ENCODE assay signal across 26 mouse cellular contexts in genomic region chr17:28010925-28011324, GRCm38 (mm10).
DNase-seq lines count a peak whose midpoint lies in the region; ATAC-seq and TF ChIP-seq lines count a peak whose summit lies in the region.
"Had no signal": no experiment of that assay in that cellular context is flagged by ENCODE, and none has a peak within 500 bp of the region (broad histone marks: within the 10 kb centered on the region; RNA-seq: fewer than 3 reads in every experiment).

No protein-coding gene starts in this region.

- no peak overlapping the region for H3K4me3 ChIP-seq in heart, adult 2 months
- H3K4me3 ChIP-seq in limb, embryonic 13.5 days, result no peak overlapping the region
- H3K4me3 ChIP-seq in limb, embryonic 10.5 days, result no peak overlapping the region
- H3K4me3 ChIP-seq in liver, embryonic 12.5 days, result no peak overlapping the region
- no peak overlapping the region for H3K4me3 ChIP-seq in intestine, embryonic 16.5 days (ENCODE audit: low read length)
- H3K4me3 ChIP-seq: embryonic facial prominence, embryonic 12.5 days; erythroblast, embryonic 14.5 days; forebrain, embryonic 13.5 days; layer of hippocampus, adult 2 months; limb, embryonic 15.5 days had no signal

- no peaks in the 10 kb centered on the region for H3K9me3 ChIP-seq in limb, embryonic 13.5 days
- no peaks in the 10 kb centered on the region for H3K9me3 ChIP-seq in limb, embryonic 10.5 days (replicated peaks)
- no peaks in the 10 kb centered on the region for H3K9me3 ChIP-seq in liver, embryonic 12.5 days (replicated peaks)
- H3K9me3 ChIP-seq in intestine, embryonic 16.5 days (ENCODE audit: control insufficient read depth, low read length), result no peaks in the 10 kb centered on the region
- H3K9me3 ChIP-seq: embryonic facial prominence, embryonic 12.5 days; forebrain, embryonic 13.5 days; limb, embryonic 15.5 days had no signal

- peak; percentile 39 to 52 for DNase-seq in heart, adult 2 months
- DNase-seq in heart, adult 18-20 months, result no peak
- no peak for DNase-seq in limb, embryonic 10.5 days (ENCODE audit: low spot score)
- peak; percentile 54 for DNase-seq in 416B (ENCODE audit: low read depth)
- DNase-seq in ovary, postnatal 36 days (ENCODE audit: low spot score), result no peak
- DNase-seq: adrenal gland, postnatal 14 days; cerebellum, adult 11 months; cerebellum, postnatal 10 days; gastrocnemius, postnatal 14 days; kidney, adult 11 months; kidney, postnatal 10 days; layer of hippocampus, postnatal 36 days; lung, adult 2 months; right cerebral cortex, postnatal 4 days; thymus, postnatal 36 days had no signal

- intact Hi-C loops in heart, adult 2 months (cut with DNase I), result no loop called here

- peak overlapping the region; percentile 61 for H3K9ac ChIP-seq in heart, adult 2 months (ENCODE audit: low read depth, low read length)
- H3K9ac ChIP-seq in limb, embryonic 13.5 days, result no peak overlapping the region
- H3K9ac ChIP-seq in liver, embryonic 12.5 days, result no peak overlapping the region
- no peak overlapping the region for H3K9ac ChIP-seq in intestine, embryonic 16.5 days (ENCODE audit: low read depth, low read length)
- H3K9ac ChIP-seq: embryonic facial prominence, embryonic 12.5 days; forebrain, embryonic 13.5 days; limb, embryonic 15.5 days had no signal

- peaks cover 9% of the 10 kb centered on the region; the same call in 1 of the 2 replicates for H3K79me2 ChIP-seq in heart, adult 2 months (replicated peaks; ENCODE audit: control insufficient read depth, insufficient read depth, low read length)

- no peak for ATAC-seq in limb, embryonic 13.5 days (ENCODE audit: low FRiP score, low read depth)
- no peak for ATAC-seq in liver, embryonic 12.5 days
- no peak for ATAC-seq in intestine, embryonic 16.5 days
- ATAC-seq: forebrain, embryonic 13.5 days; hindbrain, postnatal 0 days; midbrain, embryonic 16.5 days had no signal

- TF ChIP-seq POLR2A in heart, adult 2 months (IDR thresholded peaks at IDR 0.05; ENCODE audit: insufficient read depth, low read depth, low read length), result no peak; the same call in 1 of the 2 replicates

- peak overlapping the region; percentile 98 for H3K27ac ChIP-seq in heart, adult 2 months
- 0 out of 2 replicates have a peak overlapping the region, but pooled peaks have one; percentile 6 for H3K27ac ChIP-seq in limb, embryonic 13.5 days
- no peak overlapping the region for H3K27ac ChIP-seq in limb, embryonic 10.5 days
- no peak overlapping the region for H3K27ac ChIP-seq in liver, embryonic 12.5 days
- no peak overlapping the region for H3K27ac ChIP-seq in intestine, embryonic 16.5 days (ENCODE audit: low read length)
- H3K27ac ChIP-seq: embryonic facial prominence, embryonic 12.5 days; forebrain, embryonic 13.5 days; hindbrain, postnatal 0 days; limb, embryonic 15.5 days had no signal

- no peak for TF ChIP-seq EP300 in heart, adult 2 months (IDR thresholded peaks at IDR 0.05; ENCODE audit: insufficient read depth, low read depth, low read length)

- peaks cover 64% of the 10 kb centered on the region for H3K4me1 ChIP-seq in heart, adult 2 months (ENCODE audit: control insufficient read depth, insufficient read depth, low read length)
- H3K4me1 ChIP-seq in limb, embryonic 13.5 days, result peaks cover 83% of the 10 kb centered on the region
- H3K4me1 ChIP-seq in limb, embryonic 10.5 days, result peaks cover 70% of the 10 kb centered on the region
- H3K4me1 ChIP-seq in liver, embryonic 12.5 days, result peaks cover 99% of the 10 kb centered on the region
- H3K4me1 ChIP-seq in intestine, embryonic 16.5 days (ENCODE audit: control insufficient read depth, insufficient read depth, low read length), result peaks cover 62% of the 10 kb centered on the region

- no peak overlapping the region for H3K4me2 ChIP-seq in limb, embryonic 13.5 days (replicated peaks)
- 0 out of 2 replicates have a peak overlapping the region, but pooled peaks have one; percentile 69 for H3K4me2 ChIP-seq in liver, embryonic 12.5 days
- H3K4me2 ChIP-seq in intestine, embryonic 16.5 days (ENCODE audit: low read depth, low read length), result no peak overlapping the region
- H3K4me2 ChIP-seq: embryonic facial prominence, embryonic 12.5 days; forebrain, embryonic 13.5 days; limb, embryonic 15.5 days had no signal

- peaks cover 18% of the 10 kb centered on the region for H3K36me3 ChIP-seq in heart, adult 2 months (ENCODE audit: control insufficient read depth, insufficient read depth, low read length)
- H3K36me3 ChIP-seq in limb, embryonic 13.5 days, result peaks cover 16% of the 10 kb centered on the region
- peaks cover 53% of the 10 kb centered on the region for H3K36me3 ChIP-seq in limb, embryonic 10.5 days
- H3K36me3 ChIP-seq in liver, embryonic 12.5 days, result peaks cover 27% of the 10 kb centered on the region
- H3K36me3 ChIP-seq in intestine, embryonic 16.5 days (ENCODE audit: control insufficient read depth, insufficient read depth, low read length), result no peaks in the 10 kb centered on the region

- no peak for TF ChIP-seq CTCF in heart, adult 2 months (IDR thresholded peaks at IDR 0.05)

- WGBS in heart, adult 2 months, result 66% methylated on average over 2 of the region's 2 CpGs
- WGBS in limb, embryonic 13.5 days, result 87% methylated on average over 2 of the region's 2 CpGs
- WGBS in limb, embryonic 10.5 days, result 92% methylated on average over 2 of the region's 2 CpGs
- 85% methylated on average over 2 of the region's 2 CpGs for WGBS in liver, embryonic 12.5 days (ENCODE audit: insufficient replicate concordance)
- 98% methylated on average over 2 of the region's 2 CpGs for WGBS in intestine, embryonic 16.5 days

- H3K27me3 ChIP-seq in heart, adult 2 months (ENCODE audit: control insufficient read depth, insufficient read depth, low read length), result no peaks in the 10 kb centered on the region
- H3K27me3 ChIP-seq in limb, embryonic 13.5 days, result no peaks in the 10 kb centered on the region
- no peaks in the 10 kb centered on the region for H3K27me3 ChIP-seq in limb, embryonic 10.5 days (ENCODE audit: low read depth, poor library complexity, severe bottlenecking)
- H3K27me3 ChIP-seq in liver, embryonic 12.5 days (replicated peaks), result peaks cover 6% of the 10 kb centered on the region; the same call in 1 of the 2 replicates
- H3K27me3 ChIP-seq in intestine, embryonic 16.5 days (replicated peaks; ENCODE audit: control insufficient read depth, insufficient read depth, low read length), result no peaks in the 10 kb centered on the region
- H3K27me3 ChIP-seq: CH12.LX; embryonic facial prominence, embryonic 12.5 days; limb, embryonic 15.5 days had no signal

Comparison
In these comparisons a context has a peak if more than half of its experiments do, and no peak if none do; other contexts are left out.
1. DNase-seq: peak in heart, adult 2 months (2 of 2) and 416B (single experiment); none in heart, adult 18-20 months (0 of 2), limb, embryonic 10.5 days (single experiment) and ovary, postnatal 36 days (single experiment).
2. H3K27ac ChIP-seq: peak in heart, adult 2 months (single experiment) and limb, embryonic 13.5 days (single experiment); none in limb, embryonic 10.5 days (single experiment), liver, embryonic 12.5 days (single experiment) and intestine, embryonic 16.5 days (single experiment).